Mouse (Mus musculus) limb, embryonic 14.5 days (tissue): ENCODE measurements around the gene Rxra. TPM values are rescaled to one million over a fixed set of nuclear protein-coding genes. Genes with fewer than 3 reads are reported as not detected.
A peak's percentile ranks its signal among the peaks of the same experiment; 100 is the strongest.

Experiments
- ATAC-seq: fragments of 200-750 bp; cut with Nextera tagmentation; 2 replicates; pipeline ENCODE4 v1.8.0; 2017; ENCODE audit warnings: low read depth, moderate number of reproducible peaks, moderate TSS enrichment; ENCODE audit not compliant: low FRiP score
- DNase-seq: peaks from one replicate; pipeline ENCODE4 v3.0.0-alpha.2; 2015; ENCODE audit warnings: low spot score
- H3K27ac ChIP-seq: fragments of 300-500 bp; sonication (generic); replicated peaks from 2 replicates; pipeline ENCODE4 v1.5.1; 2014; ENCODE audit warnings: low read depth, mild to moderate bottlenecking, low read length, moderate library complexity, mixed read lengths
- H3K27me3 ChIP-seq: fragments of 300-500 bp; sonication (generic); 2 replicates; pipeline ENCODE4 v1.6.1; 2014; ENCODE audit warnings: low read length, mixed read lengths; ENCODE audit not compliant: control insufficient read depth, insufficient read depth
- H3K36me3 ChIP-seq: fragments of 300-500 bp; sonication (generic); 2 replicates; pipeline ENCODE4 v1.6.1; 2014; ENCODE audit warnings: mild to moderate bottlenecking, low read length, moderate library complexity, mixed read lengths; ENCODE audit not compliant: control insufficient read depth, insufficient read depth
- H3K4me1 ChIP-seq: fragments of 300-500 bp; sonication (generic); 2 replicates; pipeline ENCODE4 v1.6.1; 2014; ENCODE audit warnings: antibody characterized with exemption, low read length, mixed read lengths; ENCODE audit not compliant: control insufficient read depth, insufficient read depth
- H3K4me2 ChIP-seq: fragments of 300-500 bp; sonication (generic); replicated peaks from 2 replicates; pipeline ENCODE4 v1.6.1; 2014; ENCODE audit warnings: low read depth, mild to moderate bottlenecking, low read length, moderate library complexity; ENCODE audit not compliant: severe bottlenecking
- H3K4me3 ChIP-seq: fragments of 300-500 bp; sonication (generic); replicated peaks from 2 replicates; pipeline ENCODE4 v1.5.1; 2014; ENCODE audit warnings: low read length
- H3K9ac ChIP-seq: fragments of 300-500 bp; sonication (generic); 2 replicates; pipeline ENCODE4 v1.6.1; 2014; ENCODE audit warnings: mild to moderate bottlenecking, low read depth, low read length, moderate library complexity; ENCODE audit not compliant: severe bottlenecking
- H3K9me3 ChIP-seq: fragments of 300-500 bp; sonication (generic); 2 replicates; pipeline ENCODE4 v1.6.1; 2016; ENCODE audit warnings: low read length; ENCODE audit not compliant: control insufficient read depth
- POLR2A ChIP-seq: fragments of 200-500 bp; IDR thresholded peaks from 2 replicates; pipeline ENCODE4 v1.8.0; 2012; ENCODE audit warnings: inconsistent platforms, mild to moderate bottlenecking, moderate library complexity, borderline replicate concordance; ENCODE audit not compliant: insufficient read depth, insufficient read length; ENCODE audit errors: extremely low read depth
- WGBS: fragments of 180-500 bp; shearing (Covaris S2); extraction: QIAGEN DNeasy Blood & Tissue Kit; methylation state at CpG from one replicate; pipeline ENCODE4 v1.1.7; 2014; 5-methylcytosine and 5-hydroxymethylcytosine counted together
- polyA plus RNA-seq, 2 experiments: library from polyadenylated mRNA; depleted of rRNA in 1 of 2; stranded (reverse) in 1 of 2; unstranded in 1 of 2; fragments of >200 nt; fragmentation: Nextera tagmentation in 1 of 2; extraction: Ambion mirVana in 1 of 2; gene quantifications; 2 replicates each; pipeline versions ENCODE4 v1.2.1 to v1.2.3; 2012 to 2014

Gene Rxra
- polyA plus RNA-seq, 2 experiments: 13.8 to 56.8 TPM

- H3K4me2 ChIP-seq: no peak overlapping the region
- TF ChIP-seq POLR2A: no peak
- no peaks in the 10 kb centered on the region for H3K36me3 ChIP-seq
- no peak overlapping the region for H3K4me3 ChIP-seq
- H3K9ac ChIP-seq: no peak overlapping the region
- WGBS: 68% methylated on average over 13 of the region's 13 CpGs
- no peak overlapping the region for H3K27ac ChIP-seq
- H3K4me1 ChIP-seq: peaks cover 45% of the 10 kb centered on the region
- no peaks in the 10 kb centered on the region for H3K27me3 ChIP-seq
- no peak for DNase-seq
- ATAC-seq: no peak
- H3K9me3 ChIP-seq: no peaks in the 10 kb centered on the region
Observed at GRCm38 (mm10) chr2:27730002-27730905, 54.0 kb downstream of the Rxra start.

- Histone ChIP-seq H3K4me3 (no peak overlapping the region), H3K4me2 (no peak overlapping the region), H3K27me3 (no peaks in the 10 kb centered on the region), H3K27ac (peak overlapping the region; percentile 77; the same call in 1 of the 2 replicates), H3K36me3 (peaks cover 8% of the 10 kb centered on the region), H3K4me1 (peaks cover 49% of the 10 kb centered on the region), H3K9me3 (no peaks in the 10 kb centered on the region), H3K9ac (peak overlapping the region; percentile 32)
- 35% methylated on average over 2 of the region's 2 CpGs for WGBS
- no peak for TF ChIP-seq POLR2A
- DNase-seq (no peak), ATAC-seq (no peak)
Observed at GRCm38 (mm10) chr2:27733021-27733420, 56.8 kb downstream of the Rxra start.

- DNase-seq (peak; percentile 49), ATAC-seq (peak; percentile 53)
- TF ChIP-seq POLR2A: no peak
- Histone ChIP-seq H3K9ac (no peak overlapping the region), H3K9me3 (no peaks in the 10 kb centered on the region), H3K27me3 (no peaks in the 10 kb centered on the region), H3K27ac (peak overlapping the region; percentile 77), H3K4me2 (no peak overlapping the region), H3K36me3 (peaks cover 17% of the 10 kb centered on the region), H3K4me1 (peaks cover 52% of the 10 kb centered on the region), H3K4me3 (no peak overlapping the region)
- WGBS: 0% methylated on average over 1 of the region's 1 CpGs
Observed at GRCm38 (mm10) chr2:27734328-27734727, 58.1 kb downstream of the Rxra start.

GRCm38 (mm10) chr2:27734800-27735199 is 58.6 kb downstream of the Rxra start:
- H3K27me3 ChIP-seq: no peaks in the 10 kb centered on the region
- H3K9ac ChIP-seq: no peak overlapping the region
- DNase-seq (no peak), ATAC-seq (no peak)
- H3K4me2 ChIP-seq: no peak overlapping the region
- H3K4me3 ChIP-seq: no peak overlapping the region
- no peaks in the 10 kb centered on the region for H3K9me3 ChIP-seq
- peaks cover 56% of the 10 kb centered on the region for H3K4me1 ChIP-seq
- H3K27ac ChIP-seq: peak overlapping the region; percentile 77
- peaks cover 17% of the 10 kb centered on the region for H3K36me3 ChIP-seq
- 53% methylated on average over 2 of the region's 2 CpGs for WGBS
- TF ChIP-seq POLR2A: no peak

GRCm38 (mm10) chr2:27736802-27737201 is 60.6 kb downstream of the Rxra start:
- no peak for DNase-seq
- Histone ChIP-seq H3K4me3 (no peak overlapping the region), H3K9ac (no peak overlapping the region), H3K36me3 (peaks cover 34% of the 10 kb centered on the region), H3K9me3 (no peaks in the 10 kb centered on the region), H3K4me1 (peaks cover 62% of the 10 kb centered on the region), H3K27me3 (no peaks in the 10 kb centered on the region), H3K4me2 (no peak overlapping the region), H3K27ac (no peak overlapping the region)
- no peak for ATAC-seq
- TF ChIP-seq POLR2A: no peak
- 80% methylated on average over 5 of the region's 5 CpGs for WGBS
